Mouse (Mus musculus) neural tube, embryonic 14.5 days (tissue): Measurements from ENCODE around the gene Pmfbp1. TPM values are rescaled to one million over a fixed set of nuclear protein-coding genes. Genes with fewer than 3 reads are reported as not detected.
A peak's percentile ranks its signal among the peaks of the same experiment; 100 is the strongest.

Source experiments
- ATAC-seq: fragments of 200-750 bp; cut with Nextera tagmentation; 2 replicates; pipeline ENCODE4 v1.8.0; 2017; ENCODE audit warnings: low read depth, mild to moderate bottlenecking, moderate TSS enrichment, moderate library complexity
- H3K27ac ChIP-seq: fragments of 300-500 bp; sonication (generic); 2 replicates; pipeline ENCODE4 v1.5.1; 2014; ENCODE audit warnings: low read depth, mild to moderate bottlenecking, control low read depth, low read length, moderate library complexity, mixed read lengths
- H3K27me3 ChIP-seq: fragments of 300-500 bp; sonication (generic); 2 replicates; pipeline ENCODE4 v1.6.1; 2014; ENCODE audit warnings: low read length; ENCODE audit not compliant: control insufficient read depth, insufficient read depth
- H3K36me3 ChIP-seq: fragments of 300-500 bp; sonication (generic); 2 replicates; pipeline ENCODE4 v1.6.1; 2014; ENCODE audit warnings: low read length, mixed read lengths; ENCODE audit not compliant: control insufficient read depth, insufficient read depth
- H3K4me1 ChIP-seq: fragments of 300-500 bp; sonication (generic); 2 replicates; pipeline ENCODE4 v1.6.1; 2014; ENCODE audit warnings: low read length; ENCODE audit not compliant: control insufficient read depth, insufficient read depth
- H3K4me2 ChIP-seq: fragments of 300-500 bp; sonication (generic); 2 replicates; pipeline ENCODE4 v1.6.1; 2014; ENCODE audit warnings: mild to moderate bottlenecking, low read depth, low read length, control low read depth
- H3K4me3 ChIP-seq: fragments of 300-500 bp; sonication (generic); 2 replicates; pipeline ENCODE4 v1.5.1; 2014; ENCODE audit warnings: low read depth, low read length, control low read depth, mixed read lengths
- H3K9ac ChIP-seq: fragments of 300-500 bp; sonication (generic); replicated peaks from 2 replicates; pipeline ENCODE4 v1.6.1; 2014; ENCODE audit warnings: low read depth, mild to moderate bottlenecking, control low read depth, low read length, mixed read lengths
- H3K9me3 ChIP-seq: fragments of 300-500 bp; sonication (generic); 2 replicates; pipeline ENCODE4 v1.6.1; 2016; ENCODE audit warnings: low read length; ENCODE audit not compliant: control insufficient read depth
- WGBS: fragments of 180-500 bp; shearing (Covaris S2); extraction: QIAGEN DNeasy Blood & Tissue Kit; methylation state at CpG from one replicate; pipeline ENCODE4 v1.1.7; 2014; 5-methylcytosine and 5-hydroxymethylcytosine counted together
- polyA plus RNA-seq: library from polyadenylated mRNA; unstranded; fragments of >200 nt; fragmentation: Nextera tagmentation; extraction: Ambion mirVana; gene quantifications from 2 replicates; pipeline ENCODE4 v1.2.1, GENCODE M21; 2014

Pmfbp1 gene
- polyA plus RNA-seq, 1 experiment from 2014 or later: 2.2 TPM

GRCm38 (mm10) chr8:109535140-109535990, 41.5 kb downstream of the Pmfbp1 start:
- no peak overlapping the region for H3K4me2 ChIP-seq
- H3K4me1 ChIP-seq: no peaks in the 10 kb centered on the region
- no peak for ATAC-seq
- no peaks in the 10 kb centered on the region for H3K36me3 ChIP-seq
- H3K4me3 ChIP-seq: no peak overlapping the region
- no peaks in the 10 kb centered on the region for H3K9me3 ChIP-seq
- no peak overlapping the region for H3K27ac ChIP-seq
- H3K27me3 ChIP-seq: no peaks in the 10 kb centered on the region
- no peak overlapping the region for H3K9ac ChIP-seq
- WGBS: 90% methylated on average over 19 of the region's 19 CpGs

- Histone ChIP-seq H3K27ac (no peak overlapping the region; the same call in 1 of the 2 replicates), H3K4me3 (no peak overlapping the region), H3K27me3 (no peaks in the 10 kb centered on the region), H3K4me1 (no peaks in the 10 kb centered on the region), H3K9me3 (no peaks in the 10 kb centered on the region), H3K9ac (no peak overlapping the region), H3K36me3 (no peaks in the 10 kb centered on the region), H3K4me2 (no peak overlapping the region)
- WGBS: 13% methylated on average over 5 of the region's 5 CpGs
- peak; percentile 88 for ATAC-seq
Observed at GRCm38 (mm10) chr8:109536703-109537102, 42.9 kb downstream of the Pmfbp1 start.

- Histone ChIP-seq H3K9ac (no peak overlapping the region), H3K27ac (no peak overlapping the region), H3K4me1 (no peaks in the 10 kb centered on the region), H3K27me3 (no peaks in the 10 kb centered on the region), H3K36me3 (peaks cover 4% of the 10 kb centered on the region; the same call in 1 of the 2 replicates), H3K9me3 (no peaks in the 10 kb centered on the region), H3K4me3 (no peak overlapping the region), H3K4me2 (no peak overlapping the region)
- ATAC-seq: no peak
- 76% methylated on average over 5 of the region's 5 CpGs for WGBS
Observed at GRCm38 (mm10) chr8:109542165-109542564, 48.3 kb downstream of the Pmfbp1 start.

- ATAC-seq: no peak
Observed at GRCm38 (mm10) chr8:109542748-109543519, 49.1 kb downstream of the Pmfbp1 start.

GRCm38 (mm10) chr8:109544049-109544448, 50.2 kb downstream of the Pmfbp1 start:
- 42% methylated on average over 3 of the region's 3 CpGs for WGBS

More at GRCm38 (mm10) chr8:109542748-109543519, 49.1 kb downstream of the Pmfbp1 start:
- Histone ChIP-seq H3K27me3 (no peaks in the 10 kb centered on the region), H3K4me2 (no peak overlapping the region), H3K4me1 (no peaks in the 10 kb centered on the region), H3K27ac (no peak overlapping the region), H3K4me3 (no peak overlapping the region), H3K9ac (no peak overlapping the region), H3K9me3 (no peaks in the 10 kb centered on the region), H3K36me3 (peaks cover 10% of the 10 kb centered on the region; the same call in 1 of the 2 replicates)
- WGBS: 76% methylated on average over 8 of the region's 8 CpGs

GRCm38 (mm10) chr8:109551663-109552062, 57.8 kb downstream of the Pmfbp1 start:
- H3K4me3 ChIP-seq: no peak overlapping the region
- H3K4me2 ChIP-seq: no peak overlapping the region
- no peak overlapping the region for H3K27ac ChIP-seq
- H3K27me3 ChIP-seq: no peaks in the 10 kb centered on the region
- no peak for ATAC-seq
- H3K36me3 ChIP-seq: peaks cover 85% of the 10 kb centered on the region
- H3K9ac ChIP-seq: no peak overlapping the region
- H3K9me3 ChIP-seq: no peaks in the 10 kb centered on the region
- WGBS: 48% methylated on average over 3 of the region's 3 CpGs
- no peaks in the 10 kb centered on the region for H3K4me1 ChIP-seq

More at GRCm38 (mm10) chr8:109544049-109544448, 50.2 kb downstream of the Pmfbp1 start:
- no peak for ATAC-seq
- Histone ChIP-seq H3K9ac (no peak overlapping the region), H3K27me3 (no peaks in the 10 kb centered on the region), H3K36me3 (peaks cover 18% of the 10 kb centered on the region), H3K9me3 (no peaks in the 10 kb centered on the region), H3K27ac (no peak overlapping the region), H3K4me3 (no peak overlapping the region), H3K4me1 (no peaks in the 10 kb centered on the region), H3K4me2 (no peak overlapping the region)

GRCm38 (mm10) chr8:109563881-109564280, 70.1 kb downstream of the Pmfbp1 start:
- ATAC-seq: no peak
- Histone ChIP-seq H3K9ac (no peak overlapping the region), H3K36me3 (peaks cover 27% of the 10 kb centered on the region), H3K4me2 (no peak overlapping the region; the same call in 1 of the 2 replicates), H3K4me3 (no peak overlapping the region), H3K27ac (no peak overlapping the region), H3K27me3 (no peaks in the 10 kb centered on the region), H3K4me1 (peaks cover 13% of the 10 kb centered on the region), H3K9me3 (no peaks in the 10 kb centered on the region)
- WGBS: 91% methylated on average over 2 of the region's 2 CpGs

- WGBS: 5% methylated on average over 10 of the region's 10 CpGs
- H3K9me3 ChIP-seq: no peaks in the 10 kb centered on the region
- peak overlapping the region; percentile 93 for H3K4me2 ChIP-seq
- H3K9ac ChIP-seq: peak overlapping the region; percentile 94
- no peaks in the 10 kb centered on the region for H3K27me3 ChIP-seq
- peaks cover 18% of the 10 kb centered on the region for H3K36me3 ChIP-seq
- no peak for ATAC-seq
- H3K4me1 ChIP-seq: peaks cover 13% of the 10 kb centered on the region
- H3K27ac ChIP-seq: peak overlapping the region; percentile 88; the same call in 1 of the 2 replicates
- H3K4me3 ChIP-seq: peak overlapping the region; percentile 89
Observed at GRCm38 (mm10) chr8:109564766-109565165, 70.9 kb downstream of the Pmfbp1 start.
